Mouse (Mus musculus) intestine, postnatal 0 days (tissue): ENCODE results near the gene Kif3c. TPM values are rescaled to one million over a fixed set of nuclear protein-coding genes. Genes with fewer than 3 reads are reported as not detected.

Experiments used
- ATAC-seq: fragments of 200-750 bp; cut with Nextera tagmentation; 2 replicates; pipeline ENCODE4 v1.8.0; 2017; ENCODE audit warnings: mild to moderate bottlenecking, moderate TSS enrichment, moderate library complexity
- H3K27ac ChIP-seq: fragments of 300-500 bp; sonication (generic); 2 replicates; pipeline ENCODE4 v1.5.1; 2014; ENCODE audit warnings: mild to moderate bottlenecking, low read depth, low read length, moderate library complexity
- H3K27me3 ChIP-seq: fragments of 300-500 bp; sonication (generic); replicated peaks from 2 replicates; pipeline ENCODE4 v1.6.1; 2014; ENCODE audit warnings: low read length, mixed read lengths; ENCODE audit not compliant: control insufficient read depth, insufficient read depth
- H3K36me3 ChIP-seq: fragments of 300-500 bp; sonication (generic); 2 replicates; pipeline ENCODE4 v1.6.1; 2014; ENCODE audit warnings: mild to moderate bottlenecking, moderate library complexity; ENCODE audit not compliant: control insufficient read depth, insufficient read depth
- H3K4me1 ChIP-seq: fragments of 300-500 bp; sonication (generic); replicated peaks from 2 replicates; pipeline ENCODE4 v1.6.1; 2014; ENCODE audit warnings: antibody characterized with exemption, low read length, mixed read lengths; ENCODE audit not compliant: control insufficient read depth, insufficient read depth
- H3K4me2 ChIP-seq: fragments of 300-500 bp; sonication (generic); replicated peaks from 2 replicates; pipeline ENCODE4 v1.6.1; 2014; ENCODE audit warnings: low read depth, mild to moderate bottlenecking, moderate library complexity
- H3K4me3 ChIP-seq: fragments of 300-500 bp; sonication (generic); 2 replicates; pipeline ENCODE4 v1.5.1; 2014; ENCODE audit warnings: low read depth, low read length
- H3K9ac ChIP-seq: fragments of 300-500 bp; sonication (generic); 2 replicates; pipeline ENCODE4 v1.6.1; 2014; ENCODE audit warnings: mild to moderate bottlenecking, low read depth, low read length
- H3K9me3 ChIP-seq: fragments of 300-500 bp; sonication (generic); 2 replicates; pipeline ENCODE4 v1.6.1; 2016; ENCODE audit warnings: mixed run types; ENCODE audit not compliant: control insufficient read depth
- CTCF ChIP-seq: sonication (generic); IDR thresholded peaks from 2 replicates; pipeline ENCODE4 v1.5.1; 2016; ENCODE audit warnings: low read depth, mild to moderate bottlenecking, control low read depth, antibody characterized with exemption, moderate library complexity
- WGBS: fragments of 180-500 bp; shearing (Covaris S2); extraction: QIAGEN DNeasy Blood & Tissue Kit; methylation state at CpG from one replicate; pipeline ENCODE4 v1.1.7; 2014; 5-methylcytosine and 5-hydroxymethylcytosine counted together
- polyA plus RNA-seq: library from polyadenylated mRNA; unstranded; fragments of >200 nt; fragmentation: Nextera tagmentation; extraction: Ambion mirVana; gene quantifications from 2 replicates; pipeline ENCODE4 v1.2.1, GENCODE M21; 2015

The Kif3c gene
- polyA plus RNA-seq, 1 experiment from 2014 or later = 2.4 TPM

GRCm38 (mm10) chr12:3422786-3423185 is 57.9 kb downstream of the Kif3c start:
- no peaks in the 10 kb centered on the region for H3K27me3 ChIP-seq
- no peak overlapping the region for H3K9ac ChIP-seq
- WGBS = 97% methylated on average over 1 of the region's 1 CpGs
- H3K4me2 ChIP-seq = no peak overlapping the region
- no peak overlapping the region for H3K4me3 ChIP-seq
- no peak for TF ChIP-seq CTCF
- H3K9me3 ChIP-seq = no peaks in the 10 kb centered on the region
- H3K27ac ChIP-seq = no peak overlapping the region
- no peaks in the 10 kb centered on the region for H3K36me3 ChIP-seq
- no peaks in the 10 kb centered on the region for H3K4me1 ChIP-seq
- no peak for ATAC-seq

DNA sequence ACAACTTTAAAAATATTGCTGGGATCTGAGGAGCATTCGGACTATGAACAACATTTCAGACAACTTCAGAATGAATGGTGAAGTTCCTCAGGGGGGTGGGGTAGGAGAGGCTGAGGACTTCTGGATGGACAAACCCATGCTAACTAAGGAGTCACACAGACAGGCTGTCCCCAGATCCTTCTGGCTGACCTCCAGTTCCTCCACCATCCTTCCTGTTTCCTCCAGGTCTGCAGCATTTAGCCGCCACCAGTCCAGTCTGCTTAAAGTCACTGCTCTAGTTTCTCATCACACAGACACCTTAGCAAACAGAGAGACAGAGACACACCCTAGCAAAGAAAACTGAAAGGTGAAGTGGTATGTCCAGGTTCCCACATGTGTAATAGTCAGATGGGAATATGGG is 59.2 kb downstream of the Kif3c start:
- 61% methylated on average over 2 of the region's 2 CpGs for WGBS
- no peak for TF ChIP-seq CTCF

DNA sequence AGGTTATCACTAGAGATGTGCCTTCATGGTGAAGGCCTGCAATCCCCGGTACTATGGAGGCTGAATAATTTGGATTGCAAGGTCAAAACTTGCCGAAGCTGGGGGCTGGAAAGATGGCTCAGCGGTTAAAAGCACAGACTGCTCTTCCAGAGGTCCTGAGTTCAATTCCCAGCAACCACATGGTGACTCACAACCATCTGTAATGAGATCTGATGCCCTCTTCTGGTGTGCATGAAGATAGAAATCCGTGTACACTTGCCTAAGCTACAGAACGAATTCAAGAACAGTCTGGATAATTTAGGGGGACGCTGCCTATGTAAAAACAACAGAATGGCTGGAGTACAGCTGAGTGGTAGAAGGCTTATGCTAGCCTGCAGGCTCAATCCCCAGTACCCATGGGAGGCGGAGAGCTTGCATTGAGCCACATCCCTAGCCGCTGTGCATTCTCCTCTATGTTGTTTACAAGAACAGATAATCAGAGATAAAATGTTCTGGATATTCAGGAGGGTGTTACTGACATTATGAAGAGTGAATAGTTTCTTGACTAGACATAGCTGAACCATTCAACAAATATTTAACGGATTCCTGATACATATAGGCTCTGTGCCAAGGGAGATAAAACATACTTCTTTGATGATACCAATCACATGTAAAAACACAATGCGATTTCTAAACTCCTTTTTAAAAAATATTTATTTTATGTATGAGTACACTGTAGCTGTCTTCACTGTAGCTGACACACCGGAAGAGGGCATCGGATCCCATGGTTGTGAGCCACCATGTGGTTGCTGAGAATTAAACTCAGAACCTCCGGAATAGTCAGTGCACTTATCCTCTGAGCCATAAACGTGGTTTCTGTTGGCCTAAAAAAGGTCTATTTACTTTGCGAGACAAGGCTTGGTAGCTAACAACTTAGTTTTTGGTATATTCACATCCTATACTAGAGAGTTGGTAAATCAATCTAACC is 60.7 kb downstream of the Kif3c start:
- WGBS = 34% methylated on average over 15 of the region's 15 CpGs
- H3K36me3 ChIP-seq = no peaks in the 10 kb centered on the region
- H3K27me3 ChIP-seq = no peaks in the 10 kb centered on the region
- H3K9me3 ChIP-seq = no peaks in the 10 kb centered on the region
- peak overlapping the region; percentile 98 for H3K4me3 ChIP-seq
- 0 out of 2 replicates have a peak, but pooled peaks cover 3% of the 10 kb centered on the region for H3K4me1 ChIP-seq
- H3K9ac ChIP-seq = peak overlapping the region; percentile 35; the same call in 1 of the 2 replicates
- ATAC-seq = peak; percentile 9; the same call in 1 of the 2 replicates
- H3K4me2 ChIP-seq = peak overlapping the region; percentile 69
- peak overlapping the region; percentile 81 for H3K27ac ChIP-seq
- peak; percentile 64 for TF ChIP-seq CTCF

More for the DNA sequence above, 59.2 kb downstream of the Kif3c start:
- Histone ChIP-seq H3K4me1 (0 out of 2 replicates have a peak, but pooled peaks cover 3% of the 10 kb centered on the region), H3K9me3 (no peaks in the 10 kb centered on the region), H3K9ac (no peak overlapping the region), H3K36me3 (no peaks in the 10 kb centered on the region), H3K27me3 (no peaks in the 10 kb centered on the region), H3K27ac (no peak overlapping the region), H3K4me2 (no peak overlapping the region), H3K4me3 (no peak overlapping the region)
- ATAC-seq = no peak

DNA sequence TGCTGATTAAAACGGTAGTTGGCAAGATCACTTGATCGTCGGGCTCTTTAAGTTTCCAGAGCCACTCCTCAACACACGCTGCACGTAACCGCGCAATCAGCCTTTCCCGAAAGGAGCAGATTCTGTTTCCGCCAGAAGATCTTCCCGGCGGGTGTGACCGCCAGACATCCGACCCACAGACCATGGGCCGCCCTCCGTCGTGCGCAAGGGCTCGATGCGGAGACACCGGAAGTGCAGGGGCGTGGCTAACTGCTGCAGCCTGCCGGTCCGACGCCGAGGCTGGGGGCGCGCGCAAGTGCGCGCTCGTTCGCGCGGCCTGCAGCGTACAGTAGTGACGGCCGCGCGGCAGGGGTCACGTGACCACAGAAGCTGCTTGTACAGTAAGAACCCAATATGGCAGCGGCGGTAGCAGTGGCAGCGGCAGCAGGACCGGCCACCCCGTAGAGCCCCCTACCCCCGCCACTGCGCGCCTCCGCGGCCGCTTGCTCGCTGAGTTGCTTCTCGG is 61.6 kb downstream of the Kif3c start, which contains the start of gene Asxl2:
Gene Asxl2, plus strand, starts transcription at position 328 of the 505 bp plus-strand sequence.
- no peak for TF ChIP-seq CTCF
- Histone ChIP-seq H3K9me3 (no peaks in the 10 kb centered on the region), H3K27me3 (no peaks in the 10 kb centered on the region), H3K27ac (peak within 1 kb of the TSS; percentile 100), H3K4me1 (0 out of 2 replicates have a peak, but pooled peaks cover 3% of the 10 kb centered on the region), H3K4me3 (peak within 1 kb of the TSS; percentile 98), H3K36me3 (no peaks in the 10 kb centered on the region), H3K4me2 (peak within 1 kb of the TSS; percentile 73), H3K9ac (peak within 1 kb of the TSS; percentile 98)
- peak; percentile 94 for ATAC-seq
- under 1% methylated on average over 53 of the region's 53 CpGs for WGBS

DNA sequence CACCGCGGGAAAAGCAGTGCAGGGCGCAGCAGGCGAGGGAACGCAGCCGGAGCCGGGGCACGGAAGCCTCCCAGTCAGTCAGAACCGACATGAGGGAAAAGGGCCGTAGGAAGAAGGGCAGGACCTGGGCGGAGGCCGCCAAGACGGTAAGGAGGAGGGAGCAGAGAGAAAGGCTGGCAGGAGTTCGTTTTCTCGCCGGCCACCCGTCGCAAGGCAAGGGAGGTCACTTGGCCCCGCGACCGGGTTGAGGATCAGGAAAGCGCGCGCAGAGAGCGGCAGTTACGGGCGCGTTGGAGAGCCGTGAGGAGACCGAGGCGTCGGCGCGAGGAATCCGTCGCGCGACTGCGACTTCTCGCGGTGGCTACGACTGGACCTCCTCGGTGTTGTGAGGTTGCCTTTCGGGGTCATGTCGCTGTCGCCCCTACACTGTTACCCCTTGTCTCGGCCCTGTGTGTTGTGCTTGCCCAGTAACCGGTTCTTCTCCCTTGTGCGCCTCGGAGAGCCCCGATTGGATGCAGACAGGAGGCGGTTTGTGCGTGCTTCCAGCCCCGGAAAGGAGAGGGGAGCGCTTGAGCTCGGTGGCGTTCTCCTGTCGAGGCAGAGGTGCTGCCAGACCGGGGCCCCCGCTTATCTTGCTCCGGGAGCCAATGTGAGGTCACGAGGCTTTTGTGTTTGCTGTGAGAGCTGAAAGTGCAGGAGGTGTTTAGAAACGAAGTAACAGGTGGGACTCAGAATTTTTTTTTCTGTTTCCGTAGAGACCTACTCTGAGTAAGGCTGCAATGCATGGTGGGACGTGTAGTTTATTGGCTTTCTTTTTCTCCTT is 62.3 kb downstream of the Kif3c start:
- peak; percentile 63 for ATAC-seq
- Histone ChIP-seq H3K9ac (peak overlapping the region; percentile 98), H3K4me3 (peak overlapping the region; percentile 98), H3K36me3 (no peaks in the 10 kb centered on the region), H3K27me3 (no peaks in the 10 kb centered on the region), H3K4me1 (0 out of 2 replicates have a peak, but pooled peaks cover 3% of the 10 kb centered on the region), H3K4me2 (peak overlapping the region; percentile 73), H3K9me3 (no peaks in the 10 kb centered on the region), H3K27ac (peak overlapping the region; percentile 100)
- no peak for TF ChIP-seq CTCF
- under 1% methylated on average over 63 of the region's 65 CpGs for WGBS
